Mouse (Mus musculus): ENCODE measurements at regions not wholly inside any gene's neighbourhood (a gene's known extent, or its start where the extent isn't known, plus 50 kb on each side); places are given as distances from the start of the nearest gene placed in this dataset.
A peak's percentile ranks its signal among the peaks of the same experiment; 100 is the strongest.

GRCm38 (mm10) chr19:23044510-23045464, 96.2 kb upstream of the Klf9 start:
- H3K36me3 ChIP-seq (ENCODE audit: control insufficient read depth, insufficient read depth, low read length), result no peaks in the 10 kb centered on the region
- no peak overlapping the region for H3K4me3 ChIP-seq (ENCODE audit: low read depth, low read length)
- no peaks in the 10 kb centered on the region for H3K9me3 ChIP-seq (ENCODE audit: control insufficient read depth, low read depth, low read length)
- H3K4me1 ChIP-seq (ENCODE audit: control insufficient read depth, insufficient read depth, low read length), result no peaks in the 10 kb centered on the region
- H3K27me3 ChIP-seq (ENCODE audit: control insufficient read depth, insufficient read depth, low read length), result no peaks in the 10 kb centered on the region
- no peak overlapping the region for H3K4me2 ChIP-seq (replicated peaks; ENCODE audit: low read depth, low read length)
- 63% methylated on average over 16 of the region's 16 CpGs for WGBS
- no peak for ATAC-seq (ENCODE audit: insufficient number of reproducible peaks, insufficient read depth, low FRiP score, low read depth)
- H3K27ac ChIP-seq (ENCODE audit: low read length), result no peak overlapping the region
- no peak overlapping the region for H3K9ac ChIP-seq (replicated peaks; ENCODE audit: low read depth, low read length)

- ATAC-seq (ENCODE audit: insufficient number of reproducible peaks, insufficient read depth, low FRiP score, low read depth), result no peak
- WGBS, result 90% methylated on average over 4 of the region's 4 CpGs
- H3K4me3 ChIP-seq (ENCODE audit: low read depth, low read length), result no peak overlapping the region
Measured at GRCm38 (mm10) chr19:23051456-23051855, 89.6 kb upstream of the Klf9 start.

DNA sequence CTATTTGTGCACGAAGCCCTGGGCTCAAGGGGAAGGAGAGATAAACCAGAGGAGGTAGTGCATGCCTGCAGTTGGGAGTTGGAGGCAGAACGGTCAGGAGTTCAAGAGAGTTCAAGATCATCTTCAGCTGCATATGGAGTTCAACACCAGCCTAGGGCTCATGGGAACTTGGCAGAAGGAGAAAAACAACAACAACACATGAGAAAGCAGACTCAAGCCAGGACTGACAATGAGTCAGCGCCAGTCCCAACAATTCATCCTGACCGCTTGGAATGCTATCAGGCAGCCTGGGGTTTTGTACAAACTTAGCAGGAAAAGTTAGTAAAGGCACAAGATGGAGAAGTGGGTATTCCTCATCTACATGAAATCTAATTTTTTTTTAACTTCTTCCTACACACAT, 86.6 kb upstream of the Klf9 start:
- H3K4me1 ChIP-seq (ENCODE audit: control insufficient read depth, insufficient read depth, low read length), result peaks cover 12% of the 10 kb centered on the region
- ATAC-seq (ENCODE audit: insufficient number of reproducible peaks, insufficient read depth, low FRiP score, low read depth), result no peak
- H3K36me3 ChIP-seq (ENCODE audit: control insufficient read depth, insufficient read depth, low read length), result no peaks in the 10 kb centered on the region
- H3K4me3 ChIP-seq (ENCODE audit: low read depth, low read length), result no peak overlapping the region
- no peaks in the 10 kb centered on the region for H3K9me3 ChIP-seq (ENCODE audit: control insufficient read depth, low read depth, low read length)
- H3K27me3 ChIP-seq (ENCODE audit: control insufficient read depth, insufficient read depth, low read length), result no peaks in the 10 kb centered on the region
- no peak overlapping the region for H3K4me2 ChIP-seq (replicated peaks; ENCODE audit: low read depth, low read length)
- no peak overlapping the region for H3K27ac ChIP-seq (ENCODE audit: low read length)
- no peak overlapping the region for H3K9ac ChIP-seq (replicated peaks; ENCODE audit: low read depth, low read length)
- 67% methylated on average over 4 of the region's 4 CpGs for WGBS

More at GRCm38 (mm10) chr19:23051456-23051855, 89.6 kb upstream of the Klf9 start:
- no peaks in the 10 kb centered on the region for H3K9me3 ChIP-seq (ENCODE audit: control insufficient read depth, low read depth, low read length)
- no peak overlapping the region for H3K27ac ChIP-seq (ENCODE audit: low read length)
- H3K9ac ChIP-seq (replicated peaks; ENCODE audit: low read depth, low read length), result no peak overlapping the region
- no peaks in the 10 kb centered on the region for H3K27me3 ChIP-seq (ENCODE audit: control insufficient read depth, insufficient read depth, low read length)
- no peaks in the 10 kb centered on the region for H3K4me1 ChIP-seq (ENCODE audit: control insufficient read depth, insufficient read depth, low read length)
- no peaks in the 10 kb centered on the region for H3K36me3 ChIP-seq (ENCODE audit: control insufficient read depth, insufficient read depth, low read length)
- no peak overlapping the region for H3K4me2 ChIP-seq (replicated peaks; ENCODE audit: low read depth, low read length)

- peaks cover 12% of the 10 kb centered on the region for H3K4me1 ChIP-seq (ENCODE audit: control insufficient read depth, insufficient read depth, low read length)
- no peak overlapping the region for H3K4me3 ChIP-seq (ENCODE audit: low read depth, low read length)
- 85% methylated on average over 5 of the region's 5 CpGs for WGBS
- H3K9ac ChIP-seq (replicated peaks; ENCODE audit: low read depth, low read length), result no peak overlapping the region
- no peaks in the 10 kb centered on the region for H3K36me3 ChIP-seq (ENCODE audit: control insufficient read depth, insufficient read depth, low read length)
- H3K4me2 ChIP-seq (replicated peaks; ENCODE audit: low read depth, low read length), result peak overlapping the region; percentile 42
- no peak for ATAC-seq (ENCODE audit: insufficient number of reproducible peaks, insufficient read depth, low FRiP score, low read depth)
- H3K27ac ChIP-seq (ENCODE audit: low read length), result peak overlapping the region; percentile 64
- no peaks in the 10 kb centered on the region for H3K9me3 ChIP-seq (ENCODE audit: control insufficient read depth, low read depth, low read length)
- no peaks in the 10 kb centered on the region for H3K27me3 ChIP-seq (ENCODE audit: control insufficient read depth, insufficient read depth, low read length)
Measured at GRCm38 (mm10) chr19:23055916-23056805, 84.9 kb upstream of the Klf9 start.

- no peaks in the 10 kb centered on the region for H3K27me3 ChIP-seq (ENCODE audit: control insufficient read depth, insufficient read depth, low read length)
- H3K4me2 ChIP-seq (replicated peaks; ENCODE audit: low read depth, low read length), result peak overlapping the region; percentile 42
- peak overlapping the region; percentile 11; the same call in 1 of the 2 replicates for H3K4me3 ChIP-seq (ENCODE audit: low read depth, low read length)
- peak; percentile 85 for ATAC-seq (ENCODE audit: insufficient number of reproducible peaks, insufficient read depth, low FRiP score, low read depth)
- peaks cover 12% of the 10 kb centered on the region for H3K4me1 ChIP-seq (ENCODE audit: control insufficient read depth, insufficient read depth, low read length)
- WGBS, result 2% methylated on average over 32 of the region's 32 CpGs
- no peaks in the 10 kb centered on the region for H3K36me3 ChIP-seq (ENCODE audit: control insufficient read depth, insufficient read depth, low read length)
- no peak overlapping the region; the same call in 1 of the 2 replicates for H3K9ac ChIP-seq (replicated peaks; ENCODE audit: low read depth, low read length)
- H3K27ac ChIP-seq (ENCODE audit: low read length), result peak overlapping the region; percentile 64
- no peaks in the 10 kb centered on the region for H3K9me3 ChIP-seq (ENCODE audit: control insufficient read depth, low read depth, low read length)
Measured at GRCm38 (mm10) chr19:23056851-23057707, 83.9 kb upstream of the Klf9 start.

- Histone ChIP-seq H3K27me3 (ENCODE audit: control insufficient read depth, insufficient read depth, low read length) (no peaks in the 10 kb centered on the region), H3K9ac (replicated peaks; ENCODE audit: low read depth, low read length) (no peak overlapping the region; the same call in 1 of the 2 replicates), H3K4me3 (ENCODE audit: low read depth, low read length) (peak overlapping the region; percentile 11; the same call in 1 of the 2 replicates), H3K27ac (ENCODE audit: low read length) (peak overlapping the region; percentile 64; the same call in 1 of the 2 replicates), H3K9me3 (ENCODE audit: control insufficient read depth, low read depth, low read length) (no peaks in the 10 kb centered on the region), H3K36me3 (ENCODE audit: control insufficient read depth, insufficient read depth, low read length) (no peaks in the 10 kb centered on the region), H3K4me1 (ENCODE audit: control insufficient read depth, insufficient read depth, low read length) (peaks cover 12% of the 10 kb centered on the region), H3K4me2 (replicated peaks; ENCODE audit: low read depth, low read length) (peak overlapping the region; percentile 42)
- no peak; the same call in 1 of the 2 replicates for ATAC-seq (ENCODE audit: insufficient number of reproducible peaks, insufficient read depth, low FRiP score, low read depth)
- WGBS, result 28% methylated on average over 11 of the region's 11 CpGs
Measured at GRCm38 (mm10) chr19:23057739-23058501, 83.1 kb upstream of the Klf9 start.

DNA sequence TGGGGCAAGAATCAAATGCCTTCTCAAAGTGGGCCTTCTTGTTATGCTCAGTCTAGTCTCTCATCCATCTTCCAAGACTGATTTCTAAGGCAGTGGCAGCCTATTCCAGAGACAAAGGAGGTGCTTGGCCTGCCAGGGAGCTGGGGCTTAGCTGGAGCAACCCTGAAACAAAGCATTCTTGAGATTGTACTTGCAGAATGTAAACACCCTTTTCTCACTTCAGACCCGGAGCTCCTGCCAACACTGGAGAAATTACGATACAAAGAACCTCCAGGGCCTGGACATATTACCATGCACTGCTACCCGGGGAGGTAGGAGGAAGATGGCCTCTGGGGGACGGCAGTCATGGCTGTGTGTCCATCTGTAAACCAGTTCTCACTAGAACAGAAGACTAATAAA, 82.5 kb upstream of the Klf9 start:
- no peak overlapping the region for H3K4me3 ChIP-seq (ENCODE audit: low read depth, low read length)
- H3K36me3 ChIP-seq (ENCODE audit: control insufficient read depth, insufficient read depth, low read length), result no peaks in the 10 kb centered on the region
- H3K9ac ChIP-seq (replicated peaks; ENCODE audit: low read depth, low read length), result no peak overlapping the region
- peaks cover 12% of the 10 kb centered on the region for H3K4me1 ChIP-seq (ENCODE audit: control insufficient read depth, insufficient read depth, low read length)
- H3K4me2 ChIP-seq (replicated peaks; ENCODE audit: low read depth, low read length), result no peak overlapping the region
- peak overlapping the region; percentile 39; the same call in 1 of the 2 replicates for H3K27ac ChIP-seq (ENCODE audit: low read length)
- ATAC-seq (ENCODE audit: insufficient number of reproducible peaks, insufficient read depth, low FRiP score, low read depth), result no peak
- H3K27me3 ChIP-seq (ENCODE audit: control insufficient read depth, insufficient read depth, low read length), result no peaks in the 10 kb centered on the region
- H3K9me3 ChIP-seq (ENCODE audit: control insufficient read depth, low read depth, low read length), result no peaks in the 10 kb centered on the region
- 38% methylated on average over 4 of the region's 4 CpGs for WGBS
